Mouse (Mus musculus) liver, embryonic 14.5 days (tissue): ENCODE measurements around the gene Fxyd3.

Source experiments
- CTCF ChIP-seq: IDR thresholded peaks from 2 replicates; pipeline ENCODE4 v1.5.1; 2016; ENCODE audit warnings: antibody characterized with exemption, low read depth, control low read depth
- EP300 ChIP-seq: IDR thresholded peaks from 2 replicates; pipeline ENCODE4 v1.6.1; 2016; ENCODE audit warnings: antibody characterized with exemption, low read depth

DNA sequence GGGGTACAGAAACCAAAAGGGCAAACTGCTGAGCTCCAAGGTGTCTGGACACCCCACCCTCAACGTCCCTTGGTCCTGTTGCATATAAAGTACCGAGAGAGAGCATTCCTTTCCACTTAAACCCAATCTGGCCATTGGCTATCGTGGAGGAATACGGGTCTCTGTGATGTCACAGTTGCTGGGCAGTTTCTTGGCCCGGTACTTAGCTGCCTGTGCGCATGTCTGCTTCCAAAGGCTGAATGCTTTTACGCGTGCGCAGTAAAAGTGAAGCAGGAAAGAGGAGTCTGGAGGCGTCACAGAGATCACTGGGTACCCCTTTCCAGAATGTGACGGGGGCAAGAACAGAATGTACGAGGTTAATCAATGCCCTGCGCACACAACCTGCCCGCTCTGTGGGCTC lies 7.0 kb downstream of the Fxyd3 start:
- no peak for TF ChIP-seq EP300
- no peak for TF ChIP-seq CTCF
